Mouse (Mus musculus) olfactory bulb, adult 2 months (tissue): ENCODE data around the gene Gm13691.

Source experiments
- CTCF ChIP-seq: fragments of 200-500 bp; IDR thresholded peaks from 2 replicates; pipeline ENCODE4 v1.5.1; 2012; ENCODE audit warnings: low read depth, mild to moderate bottlenecking, low read length, moderate library complexity; ENCODE audit not compliant: insufficient read depth
- POLR2A ChIP-seq: fragments of 200-500 bp; IDR thresholded peaks from 2 replicates; pipeline ENCODE4 v1.6.1; 2012; ENCODE audit warnings: mild to moderate bottlenecking, low read depth, low read length, moderate library complexity; ENCODE audit not compliant: insufficient read depth

DNA sequence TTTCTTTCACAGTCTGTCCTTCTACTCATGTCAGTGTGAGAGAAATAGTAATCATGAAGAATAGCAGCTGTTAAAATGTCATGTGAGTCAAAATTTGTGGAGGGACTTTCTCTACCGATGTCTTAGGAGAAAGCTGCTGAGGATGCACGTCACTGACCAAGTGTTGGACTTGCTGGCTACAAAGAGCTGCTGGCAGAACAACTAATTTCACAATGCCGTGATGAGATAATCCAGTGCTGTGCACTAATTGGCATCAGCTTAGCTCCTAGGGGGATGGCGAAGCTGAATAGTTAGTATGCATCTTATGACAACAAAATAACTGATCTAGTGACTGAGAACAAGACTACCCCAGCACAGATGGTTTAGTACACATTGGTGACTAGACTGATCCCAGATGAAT lies 34.9 kb downstream of the Gm13691 start:
- TF ChIP-seq CTCF (no peak), POLR2A (no peak)
